Mouse (Mus musculus) natural killer cell, adult 2 months (primary cell): ENCODE measurements around the gene Slc2a8.
A peak's percentile ranks its signal among the peaks of the same experiment; 100 is the strongest.

ENCODE experiments used
- DNase-seq, 2 experiments: peaks; one replicate each; pipeline ENCODE4 v3.0.0; 2022; ENCODE audit warnings: low spot score in 2 of 2

Gene Slc2a8

GRCm38 (mm10) chr2:32928947-32929829 is 52.7 kb downstream of the Slc2a8 start:
- no peak for DNase-seq

- DNase-seq, result peak; percentile 62 to 69
These were observed 53.5 kb downstream of the Slc2a8 start for GRCm38 (mm10) chr2:32928235-32928946.

GRCm38 (mm10) chr2:32927624-32928234 is 54.2 kb downstream of the Slc2a8 start:
- DNase-seq, result no peak

GRCm38 (mm10) chr2:32926330-32927075 is 55.4 kb downstream of the Slc2a8 start:
- no peak for DNase-seq

- DNase-seq, result no peak
These were observed 57.5 kb downstream of the Slc2a8 start for GRCm38 (mm10) chr2:32924306-32924844.

GRCm38 (mm10) chr2:32923551-32924250 is 58.2 kb downstream of the Slc2a8 start:
- DNase-seq, result no peak
